Mouse (Mus musculus) layer of hippocampus, postnatal 14 days (tissue): ENCODE measurements around the gene Gclc. TPM values are rescaled to one million over a fixed set of nuclear protein-coding genes. Genes with fewer than 3 reads are reported as not detected.
A peak's percentile ranks its signal among the peaks of the same experiment; 100 is the strongest.

ENCODE experiments used
- DNase-seq, 2 experiments: peaks; one replicate each; pipeline ENCODE4 v3.0.0; 2021 to 2022; ENCODE audit warnings: low spot score in 2 of 2, mixed read lengths in 1 of 2
- total RNA-seq, 2 experiments: library from RNA; stranded (reverse); gene quantifications; 2 replicates each; pipeline ENCODE4 v1.2.3; 2021

Gene Gclc
- total RNA-seq, 2 experiments from 2014 or later = 40.4 to 41.6 TPM

GRCm38 (mm10) chr9:77781453-77782163, 27.3 kb downstream of the Gclc start:
- peak in 1 of 2 experiments; percentile 52 for DNase-seq

DNA sequence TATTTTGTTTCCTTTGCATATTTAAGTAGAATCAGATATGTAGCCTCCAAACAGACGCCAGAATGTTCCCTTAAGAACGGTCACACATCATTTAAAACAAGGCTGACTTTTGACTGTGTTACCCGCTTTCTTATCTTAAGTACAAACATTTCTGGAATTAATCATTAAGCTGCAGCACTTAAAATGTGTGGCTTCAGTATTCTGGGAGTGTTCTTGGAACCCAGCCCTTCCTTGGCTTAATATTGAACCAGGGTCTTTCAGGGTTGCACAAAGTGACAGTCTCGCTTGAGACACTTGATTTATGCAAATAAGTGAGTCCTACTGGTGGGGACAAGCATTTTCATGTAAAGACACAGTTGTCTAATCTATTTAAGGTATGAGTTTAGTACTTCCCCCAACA, 27.9 kb downstream of the Gclc start:
- no peak for DNase-seq

DNA sequence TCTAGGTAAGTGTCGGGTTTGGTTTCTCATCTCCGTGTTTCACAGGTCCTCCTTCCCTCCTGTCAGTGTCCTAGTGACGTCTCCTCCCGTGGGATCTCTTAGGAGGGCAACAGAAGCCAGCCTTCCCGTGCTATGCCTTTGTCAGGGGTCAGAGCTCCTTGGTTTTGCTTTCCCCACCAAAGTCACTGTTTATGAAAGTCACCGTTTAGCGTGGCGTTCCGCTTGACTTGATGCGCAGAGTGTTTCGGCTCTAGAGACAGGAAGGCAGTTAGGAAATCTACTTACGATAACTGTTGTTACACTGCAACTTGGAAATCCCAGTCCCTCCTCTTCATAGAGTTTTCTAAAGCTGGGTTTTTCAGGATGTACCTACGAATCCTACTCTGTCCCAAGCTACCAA, 28.7 kb downstream of the Gclc start:
- no peak for DNase-seq

GRCm38 (mm10) chr9:77785466-77785865, 31.1 kb downstream of the Gclc start:
- DNase-seq = no peak

GRCm38 (mm10) chr9:77787936-77788335, 33.6 kb downstream of the Gclc start:
- DNase-seq = no peak

DNA sequence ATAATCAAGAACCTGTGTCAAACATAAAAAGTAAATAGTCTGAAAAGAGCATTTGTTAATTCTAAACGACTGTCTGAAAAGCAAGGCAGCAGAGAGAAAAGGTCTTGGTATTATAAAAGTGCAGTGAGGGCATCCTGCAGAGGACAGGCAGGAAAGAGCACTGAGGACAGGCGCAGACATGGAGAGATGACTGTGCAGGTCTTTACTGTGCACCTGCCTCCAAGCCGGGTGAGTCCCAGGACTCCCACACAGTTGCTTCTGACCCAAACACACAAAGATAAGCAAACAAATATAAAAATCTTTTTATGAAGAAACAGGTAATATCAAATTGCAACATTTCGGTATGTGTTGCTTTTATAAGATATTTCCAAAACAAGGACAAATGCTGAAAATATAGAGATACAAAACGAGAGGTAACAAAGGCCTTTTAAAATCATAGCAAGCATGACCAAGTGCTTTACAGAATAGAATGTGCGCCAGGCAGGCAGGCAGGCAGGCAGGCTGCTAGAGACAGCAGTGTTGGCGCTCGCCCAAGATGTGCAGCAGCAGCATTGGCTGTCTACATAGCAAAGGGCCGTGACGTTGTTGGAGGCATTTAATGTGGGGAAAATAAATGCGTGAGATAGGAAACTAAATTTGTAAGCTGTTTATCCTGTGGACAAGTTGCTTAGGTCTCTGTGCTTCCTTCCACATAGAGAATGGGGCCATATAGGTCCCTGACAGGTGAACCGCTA, 35.4 kb downstream of the Gclc start:
- DNase-seq = peak; percentile 45 to 53

DNA sequence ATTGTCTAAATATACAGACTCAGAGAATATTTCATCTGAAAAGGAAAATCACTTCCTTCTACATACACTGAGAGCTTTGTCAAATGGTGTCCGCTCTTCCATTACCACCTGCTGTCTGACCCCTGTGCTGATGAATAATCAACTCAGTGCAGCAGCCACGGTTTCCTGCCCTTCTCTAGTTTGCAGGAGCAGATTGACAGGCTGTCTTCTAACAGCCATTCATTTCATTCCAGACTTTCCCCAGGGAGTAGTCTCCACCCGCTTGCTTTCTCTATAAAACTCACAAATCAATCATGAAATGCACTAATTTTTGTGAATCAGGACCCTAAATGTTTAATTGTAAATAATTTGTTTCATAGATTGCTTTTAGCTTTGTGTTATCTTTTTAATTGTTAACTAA, 39.5 kb downstream of the Gclc start:
- no peak for DNase-seq

GRCm38 (mm10) chr9:77802461-77802860, 48.1 kb downstream of the Gclc start:
- peak; percentile 10 to 31 for DNase-seq

GRCm38 (mm10) chr9:77806426-77806825, 52.1 kb downstream of the Gclc start:
- DNase-seq = peak in 1 of 2 experiments; percentile 6

DNA sequence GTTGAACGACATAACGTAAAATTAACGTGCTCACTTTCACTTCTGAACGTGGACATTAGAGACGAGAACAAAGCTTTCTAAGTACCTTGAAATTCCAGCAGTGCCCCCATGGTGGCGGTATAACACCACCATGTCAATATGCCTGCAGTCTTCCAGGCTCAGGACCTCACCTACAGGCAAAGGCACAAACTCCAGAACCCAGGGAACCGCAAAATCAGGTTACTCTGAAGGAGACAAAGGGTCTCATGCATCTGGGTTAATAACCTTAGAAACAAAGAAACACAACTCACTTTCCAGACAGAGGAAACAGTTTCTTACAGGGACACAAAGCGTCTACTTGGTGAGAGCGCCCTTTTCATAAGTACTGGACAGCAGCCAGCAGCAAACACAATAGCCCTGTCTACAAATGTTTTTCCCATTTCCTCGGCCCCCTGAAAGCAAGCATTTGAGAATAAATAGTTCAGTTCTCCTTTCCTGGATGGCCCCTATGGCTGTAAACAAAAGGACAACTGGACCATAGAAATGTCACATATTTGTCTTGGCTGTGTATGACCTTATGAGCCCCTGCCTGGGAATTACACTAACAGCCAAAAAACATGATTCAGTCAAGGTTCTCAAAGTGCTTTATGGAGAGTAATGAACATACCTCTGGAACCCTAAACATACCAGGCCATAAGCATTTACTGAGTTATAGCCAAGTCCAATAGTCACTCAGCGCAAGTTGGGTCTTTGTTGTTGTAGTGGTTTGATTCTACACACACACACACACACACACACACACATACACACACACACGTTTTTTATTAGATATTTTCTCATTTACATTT, 52.7 kb downstream of the Gclc start:
- peak; percentile 85 to 91 for DNase-seq

GRCm38 (mm10) chr9:77808481-77808880, 54.1 kb downstream of the Gclc start:
- no peak for DNase-seq

DNA sequence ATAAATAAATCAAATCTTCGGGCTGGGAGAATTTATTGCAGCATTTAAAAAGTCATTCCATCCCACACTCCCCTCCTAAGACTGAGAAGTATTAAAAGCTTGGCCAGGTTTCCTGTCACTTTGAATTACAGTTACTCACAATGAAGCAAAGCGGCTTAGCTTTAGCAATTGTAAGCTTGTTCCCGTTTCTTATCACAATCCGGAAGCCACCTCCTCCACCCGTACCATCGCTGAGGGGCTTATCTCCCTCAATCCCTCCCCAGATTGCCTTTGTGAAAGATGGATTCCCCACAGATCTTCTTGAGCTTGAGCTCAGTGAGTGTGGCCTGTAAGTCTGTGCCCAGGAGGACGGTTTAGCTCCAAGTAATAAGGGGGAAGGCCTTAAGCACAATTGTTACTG, 64.5 kb downstream of the Gclc start:
- no peak for DNase-seq

- DNase-seq = no peak
Measured at GRCm38 (mm10) chr9:77819318-77819717, 65.0 kb downstream of the Gclc start.

GRCm38 (mm10) chr9:77820836-77821235, 66.5 kb downstream of the Gclc start:
- DNase-seq = no peak

GRCm38 (mm10) chr9:77825380-77825961, 71.1 kb downstream of the Gclc start:
- peak; percentile 6 to 49 for DNase-seq

DNA sequence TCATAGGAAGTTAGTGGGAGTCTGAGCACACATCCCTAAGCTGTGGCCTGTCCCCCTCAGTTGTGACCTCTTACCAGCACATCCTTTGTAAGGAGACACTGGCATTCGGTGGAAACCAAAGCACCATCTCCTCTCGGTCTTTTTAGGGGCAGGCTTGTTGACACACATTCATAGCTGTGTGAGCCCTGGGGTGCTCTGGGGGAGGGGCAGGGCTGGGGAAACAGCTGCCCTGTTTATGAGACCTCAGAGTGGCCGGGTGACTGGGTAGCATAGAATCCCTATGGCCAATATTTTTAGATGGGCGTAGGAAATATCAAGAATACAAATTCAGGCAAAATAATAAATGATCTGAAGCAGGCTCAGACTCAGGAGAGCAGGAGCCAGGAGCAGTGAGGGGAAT, 71.9 kb downstream of the Gclc start:
- DNase-seq = no peak

DNA sequence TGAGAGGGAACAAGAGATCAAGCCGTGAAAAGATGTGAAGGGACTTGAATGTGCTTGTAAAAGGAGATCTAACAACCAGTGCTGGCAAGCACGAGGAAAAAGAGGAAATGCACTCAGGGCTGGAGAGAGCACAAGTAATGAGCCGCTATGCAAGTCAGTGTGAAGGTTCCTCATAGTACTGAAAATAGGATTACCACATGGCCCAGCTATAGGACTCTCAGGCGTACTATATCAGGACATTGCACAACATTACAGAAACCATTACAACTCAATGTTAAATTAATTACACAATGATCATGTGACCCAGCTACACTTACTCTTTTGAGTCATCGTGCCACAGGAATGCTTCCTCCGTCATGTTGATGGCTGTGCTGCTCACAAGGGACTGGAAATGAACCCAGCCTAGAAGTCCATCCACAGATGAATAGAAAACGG, 74.2 kb downstream of the Gclc start:
- peak; percentile 4 to 31 for DNase-seq

- DNase-seq = no peak
Measured at GRCm38 (mm10) chr9:77834259-77834993, 80.1 kb downstream of the Gclc start.

DNA sequence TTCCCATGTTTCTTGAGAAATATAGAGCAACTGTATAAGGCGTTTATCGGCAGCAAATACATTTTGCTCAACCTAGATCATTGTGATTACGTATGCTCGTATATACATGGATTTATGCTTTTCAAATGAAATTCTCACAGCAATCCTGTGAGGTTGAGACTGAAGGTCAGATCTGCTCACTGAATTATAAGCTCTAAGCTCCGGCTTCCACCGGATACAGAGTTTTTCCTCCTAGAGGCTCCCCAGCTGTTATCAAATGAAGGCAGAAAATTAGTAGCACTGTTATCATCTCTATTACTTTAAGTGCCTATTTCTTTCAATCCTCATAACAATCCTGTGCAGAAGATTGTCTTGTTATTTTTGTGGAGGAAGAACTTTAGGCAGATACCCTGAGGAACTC, 80.8 kb downstream of the Gclc start:
- DNase-seq = no peak

GRCm38 (mm10) chr9:77835756-77836155, 81.4 kb downstream of the Gclc start:
- DNase-seq = no peak

DNA sequence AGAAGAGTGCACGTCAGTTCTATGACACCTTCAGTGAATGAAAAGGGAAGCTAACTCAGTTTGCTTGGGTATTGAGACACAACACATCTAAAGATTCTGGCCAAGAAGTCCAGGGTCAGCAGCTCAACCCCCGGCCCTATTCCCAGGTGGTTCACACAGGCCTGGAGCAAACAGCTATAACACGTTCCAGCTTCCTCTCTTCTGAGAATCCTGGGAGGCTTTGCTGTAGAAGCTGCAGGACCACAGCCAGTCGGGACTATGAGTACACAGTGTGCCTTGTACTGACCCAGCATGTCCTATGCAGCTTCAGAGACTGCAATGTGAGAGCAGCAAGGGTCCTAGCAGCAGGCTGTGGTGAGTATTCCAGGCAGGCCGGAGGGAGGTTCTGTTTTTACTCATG, 84.3 kb downstream of the Gclc start:
- DNase-seq = no peak
